Mouse (Mus musculus) liver, embryonic 14.5 days (tissue): Measurements from ENCODE around the gene Tfip11.

ENCODE experiments used
- CTCF ChIP-seq: IDR thresholded peaks from 2 replicates; pipeline ENCODE4 v1.5.1; 2016; ENCODE audit warnings: antibody characterized with exemption, low read depth, control low read depth
- EP300 ChIP-seq: IDR thresholded peaks from 2 replicates; pipeline ENCODE4 v1.6.1; 2016; ENCODE audit warnings: antibody characterized with exemption, low read depth

DNA sequence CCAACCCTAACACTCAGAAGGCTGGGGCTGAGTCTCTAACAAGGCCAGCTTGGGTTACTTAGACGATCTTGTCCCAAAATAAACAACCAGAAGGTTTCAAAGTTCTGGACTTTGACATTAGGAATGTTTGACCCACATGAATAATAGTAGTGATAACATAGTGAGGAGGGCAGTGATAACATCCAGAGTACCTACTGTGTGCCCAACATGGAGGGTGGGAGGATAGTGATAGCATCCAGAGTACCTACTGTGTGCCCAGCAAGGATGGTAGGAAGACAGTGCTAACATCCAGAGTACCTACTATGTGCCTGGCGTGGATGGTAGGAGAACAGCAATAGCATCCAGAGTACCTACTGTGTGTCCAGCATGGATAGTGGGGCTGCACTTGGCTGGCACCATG lies 32.4 kb upstream of the Tfip11 start:
- no peak for TF ChIP-seq CTCF
- no peak for TF ChIP-seq EP300
